Mouse (Mus musculus): ENCODE measurements around the gene Itgb1. TPM values are rescaled to one million over a fixed set of nuclear protein-coding genes. Genes with fewer than 3 reads are reported as not detected.

The Itgb1 gene
- polyA plus RNA-seq, 1 experiment from 2014 or later: 194 TPM

- Histone ChIP-seq H3K27me3 (replicated peaks; ENCODE audit: control insufficient read depth, insufficient read depth, low read length) (no peaks in the 10 kb centered on the region), H3K4me3 (ENCODE audit: low read depth, low read length) (no peak overlapping the region), H3K9ac (ENCODE audit: low read depth, low read length) (no peak overlapping the region), H3K36me3 (ENCODE audit: control insufficient read depth, insufficient read depth, low read length) (no peaks in the 10 kb centered on the region), H3K4me1 (replicated peaks; ENCODE audit: control insufficient read depth, insufficient read depth, low read length) (no peaks in the 10 kb centered on the region; the same call in 1 of the 2 replicates), H3K4me2 (no peak overlapping the region), H3K27ac (ENCODE audit: low read depth, low read length) (no peak overlapping the region), H3K9me3 (ENCODE audit: control insufficient read depth, low read length) (no peaks in the 10 kb centered on the region)
- WGBS: 79% methylated on average over 3 of the region's 3 CpGs
- ATAC-seq (replicated peaks; ENCODE audit: low FRiP score) (no peak), DNase-seq (ENCODE audit: low spot score) (no peak)
These were observed 9.4 kb upstream of the Itgb1 start for GRCm38 (mm10) chr8:128675848-128676629.

- no peak overlapping the region for H3K4me2 ChIP-seq
- no peaks in the 10 kb centered on the region for H3K27me3 ChIP-seq (replicated peaks; ENCODE audit: control insufficient read depth, insufficient read depth, low read length)
- no peaks in the 10 kb centered on the region for H3K36me3 ChIP-seq (ENCODE audit: control insufficient read depth, insufficient read depth, low read length)
- H3K4me1 ChIP-seq (replicated peaks; ENCODE audit: control insufficient read depth, insufficient read depth, low read length): peaks cover 3% of the 10 kb centered on the region; the same call in 1 of the 2 replicates
- WGBS: 72% methylated on average over 2 of the region's 2 CpGs
- ATAC-seq (replicated peaks; ENCODE audit: low FRiP score): no peak
- peak overlapping the region; percentile 48; the same call in 1 of the 2 replicates for H3K27ac ChIP-seq (ENCODE audit: low read depth, low read length)
- H3K9ac ChIP-seq (ENCODE audit: low read depth, low read length): no peak overlapping the region
- no peaks in the 10 kb centered on the region for H3K9me3 ChIP-seq (ENCODE audit: control insufficient read depth, low read length)
- no peak overlapping the region for H3K4me3 ChIP-seq (ENCODE audit: low read depth, low read length)
- no peak for DNase-seq (ENCODE audit: low spot score)
These were observed 5.5 kb upstream of the Itgb1 start for GRCm38 (mm10) chr8:128679909-128680308.

GRCm38 (mm10) chr8:128680548-128681325 is 4.7 kb upstream of the Itgb1 start:
- WGBS: 76% methylated on average over 2 of the region's 2 CpGs
- no peak overlapping the region for H3K27ac ChIP-seq (ENCODE audit: low read depth, low read length)
- H3K9me3 ChIP-seq (ENCODE audit: control insufficient read depth, low read length): no peaks in the 10 kb centered on the region
- no peaks in the 10 kb centered on the region for H3K27me3 ChIP-seq (replicated peaks; ENCODE audit: control insufficient read depth, insufficient read depth, low read length)
- DNase-seq (ENCODE audit: low spot score) (no peak), ATAC-seq (replicated peaks; ENCODE audit: low FRiP score) (no peak)
- H3K36me3 ChIP-seq (ENCODE audit: control insufficient read depth, insufficient read depth, low read length): no peaks in the 10 kb centered on the region
- H3K4me2 ChIP-seq: no peak overlapping the region
- H3K9ac ChIP-seq (ENCODE audit: low read depth, low read length): no peak overlapping the region
- H3K4me1 ChIP-seq (replicated peaks; ENCODE audit: control insufficient read depth, insufficient read depth, low read length): peaks cover 3% of the 10 kb centered on the region; the same call in 1 of the 2 replicates
- no peak overlapping the region for H3K4me3 ChIP-seq (ENCODE audit: low read depth, low read length)

- no peak for ATAC-seq (replicated peaks; ENCODE audit: low FRiP score)
- no peak overlapping the region for H3K9ac ChIP-seq (ENCODE audit: low read depth, low read length)
These were observed 3.5 kb upstream of the Itgb1 start for GRCm38 (mm10) chr8:128681970-128682369.

GRCm38 (mm10) chr8:128684609-128685506 is 596 bp upstream of the Itgb1 start:
- peak overlapping the region; percentile 85 for H3K4me2 ChIP-seq
- H3K27me3 ChIP-seq (replicated peaks; ENCODE audit: control insufficient read depth, insufficient read depth, low read length): no peaks in the 10 kb centered on the region
- H3K27ac ChIP-seq (ENCODE audit: low read depth, low read length): peak overlapping the region; percentile 97
- H3K9me3 ChIP-seq (ENCODE audit: control insufficient read depth, low read length): no peaks in the 10 kb centered on the region
- ATAC-seq (replicated peaks; ENCODE audit: low FRiP score): peak; percentile 78
- peak overlapping the region; percentile 87 for H3K4me3 ChIP-seq (ENCODE audit: low read depth, low read length)
- no peaks in the 10 kb centered on the region for H3K36me3 ChIP-seq (ENCODE audit: control insufficient read depth, insufficient read depth, low read length)
- WGBS: 13% methylated on average over 25 of the region's 25 CpGs
- H3K4me1 ChIP-seq (replicated peaks; ENCODE audit: control insufficient read depth, insufficient read depth, low read length): peaks cover 7% of the 10 kb centered on the region
- DNase-seq (ENCODE audit: low spot score): no peak
- peak overlapping the region; percentile 99 for H3K9ac ChIP-seq (ENCODE audit: low read depth, low read length)

More at GRCm38 (mm10) chr8:128681970-128682369, 3.5 kb upstream of the Itgb1 start:
- DNase-seq (ENCODE audit: low spot score): no peak
- no peaks in the 10 kb centered on the region for H3K36me3 ChIP-seq (ENCODE audit: control insufficient read depth, insufficient read depth, low read length)
- no peak overlapping the region for H3K4me3 ChIP-seq (ENCODE audit: low read depth, low read length)
- no peaks in the 10 kb centered on the region for H3K27me3 ChIP-seq (replicated peaks; ENCODE audit: control insufficient read depth, insufficient read depth, low read length)
- peaks cover 3% of the 10 kb centered on the region; the same call in 1 of the 2 replicates for H3K4me1 ChIP-seq (replicated peaks; ENCODE audit: control insufficient read depth, insufficient read depth, low read length)
- no peak overlapping the region for H3K27ac ChIP-seq (ENCODE audit: low read depth, low read length)
- WGBS: 75% methylated on average over 3 of the region's 3 CpGs
- no peaks in the 10 kb centered on the region for H3K9me3 ChIP-seq (ENCODE audit: control insufficient read depth, low read length)
- no peak overlapping the region for H3K4me2 ChIP-seq

- 0% methylated on average over 2 of the region's 2 CpGs for WGBS
- no peaks in the 10 kb centered on the region for H3K9me3 ChIP-seq (ENCODE audit: control insufficient read depth, low read length)
- no peak for ATAC-seq (replicated peaks; ENCODE audit: low FRiP score)
These were observed 1.1 kb downstream of the Itgb1 start for GRCm38 (mm10) chr8:128686429-128686990.

GRCm38 (mm10) chr8:128688679-128689078 is 3.2 kb downstream of the Itgb1 start:
- H3K27me3 ChIP-seq (replicated peaks; ENCODE audit: control insufficient read depth, insufficient read depth, low read length): no peaks in the 10 kb centered on the region
- peak; percentile 44 for ATAC-seq (replicated peaks; ENCODE audit: low FRiP score)
- no peak for DNase-seq (ENCODE audit: low spot score)
- H3K9ac ChIP-seq (ENCODE audit: low read depth, low read length): no peak overlapping the region
- H3K4me3 ChIP-seq (ENCODE audit: low read depth, low read length): peak overlapping the region; percentile 6; the same call in 1 of the 2 replicates
- H3K27ac ChIP-seq (ENCODE audit: low read depth, low read length): no peak overlapping the region
- H3K9me3 ChIP-seq (ENCODE audit: control insufficient read depth, low read length): no peaks in the 10 kb centered on the region
- H3K36me3 ChIP-seq (ENCODE audit: control insufficient read depth, insufficient read depth, low read length): no peaks in the 10 kb centered on the region
- H3K4me2 ChIP-seq: peak overlapping the region; percentile 39
- peaks cover 20% of the 10 kb centered on the region for H3K4me1 ChIP-seq (replicated peaks; ENCODE audit: control insufficient read depth, insufficient read depth, low read length)
- 33% methylated on average over 3 of the region's 3 CpGs for whole genome bisulfite sequencing

More at GRCm38 (mm10) chr8:128686429-128686990, 1.1 kb downstream of the Itgb1 start:
- no peaks in the 10 kb centered on the region for H3K36me3 ChIP-seq (ENCODE audit: control insufficient read depth, insufficient read depth, low read length)
- H3K27me3 ChIP-seq (replicated peaks; ENCODE audit: control insufficient read depth, insufficient read depth, low read length): no peaks in the 10 kb centered on the region
- H3K4me2 ChIP-seq: peak overlapping the region; percentile 85
- peak overlapping the region; percentile 97 for H3K27ac ChIP-seq (ENCODE audit: low read depth, low read length)
- peak overlapping the region; percentile 99 for H3K9ac ChIP-seq (ENCODE audit: low read depth, low read length)
- DNase-seq (ENCODE audit: low spot score): no peak
- peak overlapping the region; percentile 87 for H3K4me3 ChIP-seq (ENCODE audit: low read depth, low read length)
- peaks cover 15% of the 10 kb centered on the region for H3K4me1 ChIP-seq (replicated peaks; ENCODE audit: control insufficient read depth, insufficient read depth, low read length)

GRCm38 (mm10) chr8:128690056-128690455 is 4.6 kb downstream of the Itgb1 start:
- 97% methylated on average over 1 of the region's 1 CpGs for WGBS
- Histone ChIP-seq H3K4me3 (ENCODE audit: low read depth, low read length) (no peak overlapping the region), H3K4me2 (peak overlapping the region; percentile 55), H3K27me3 (replicated peaks; ENCODE audit: control insufficient read depth, insufficient read depth, low read length) (no peaks in the 10 kb centered on the region), H3K9ac (ENCODE audit: low read depth, low read length) (no peak overlapping the region), H3K27ac (ENCODE audit: low read depth, low read length) (peak overlapping the region; percentile 58; the same call in 1 of the 2 replicates), H3K4me1 (replicated peaks; ENCODE audit: control insufficient read depth, insufficient read depth, low read length) (peaks cover 25% of the 10 kb centered on the region), H3K36me3 (ENCODE audit: control insufficient read depth, insufficient read depth, low read length) (no peaks in the 10 kb centered on the region), H3K9me3 (ENCODE audit: control insufficient read depth, low read length) (no peaks in the 10 kb centered on the region)
- DNase-seq (ENCODE audit: low spot score): no peak
- no peak; the same call in 1 of the 2 replicates for ATAC-seq (replicated peaks; ENCODE audit: low FRiP score)
